Mouse (Mus musculus): ENCODE results near the gene Mapk1ip1l. TPM values are rescaled to one million over a fixed set of nuclear protein-coding genes. Genes with fewer than 3 reads are reported as not detected.

Mapk1ip1l gene
- total and polyA plus RNA-seq, 3 experiments: 36.6 to 80.9 (median 51.5) TPM

DNA sequence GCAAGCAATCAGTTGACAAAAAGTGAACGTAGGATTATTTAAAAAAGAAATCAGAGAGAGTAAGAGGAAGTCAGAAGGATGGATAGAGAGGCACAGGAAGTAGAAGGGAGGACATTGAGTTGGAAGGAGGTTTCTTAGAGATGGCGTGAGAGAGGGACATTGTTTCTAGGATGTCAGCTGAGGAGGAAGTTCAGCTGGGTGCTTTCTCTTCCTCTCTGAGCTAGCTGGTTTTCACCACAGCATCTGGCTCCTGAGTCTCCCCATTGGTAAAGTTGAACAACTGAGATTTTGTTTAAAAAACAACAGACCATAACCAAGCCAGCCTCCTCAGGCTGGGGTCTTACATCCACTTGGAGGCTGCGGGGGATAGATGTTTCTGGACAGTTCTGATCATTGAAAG is 61.5 kb downstream of the Mapk1ip1l start (continued):
- no peak for TF ChIP-seq ETS1 (conservative IDR thresholded peaks at IDR 0.05; ENCODE audit: low read depth, low read length)
- no peak for TF ChIP-seq SMC3 (IDR thresholded peaks at IDR 0.05; ENCODE audit: low read depth, low read length)
- TF ChIP-seq TCF12 (IDR thresholded peaks at IDR 0.05; ENCODE audit: low read depth, low read length): peak; percentile 43; the same call in 1 of the 2 replicates

DNA sequence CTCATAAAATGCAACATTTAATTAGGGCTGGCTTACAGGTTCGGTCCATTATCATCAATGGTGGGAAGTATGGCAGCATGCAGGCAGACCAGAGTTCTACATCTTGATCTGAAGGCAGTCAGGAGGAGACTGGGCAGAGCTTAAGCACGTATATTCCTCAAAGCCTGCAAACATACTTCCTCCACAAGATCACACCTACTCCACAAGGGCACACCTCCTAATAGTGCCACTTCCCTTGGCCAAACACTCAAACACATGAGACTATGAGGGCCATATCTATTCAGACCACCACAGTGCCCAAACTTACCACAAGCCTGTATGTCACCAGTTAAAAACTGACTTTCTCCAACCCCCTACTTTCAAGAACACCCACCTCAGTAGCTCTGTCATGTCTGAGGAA is 63.4 kb downstream of the Mapk1ip1l start:
- in situ Hi-C loops (cut with MboI; ENCODE audit: low pct_ligation_motif_present, low pct_unique_long_range_greater_than_20kb, low sequenced_read_pairs) (no loop called here), dilution Hi-C loops (cut with MboI; ENCODE audit: extremely low pct_ligation_motif_present, extremely low pct_unique_long_range_greater_than_20kb, low sequenced_read_pairs) (no loop called here)
- Histone ChIP-seq H3K79me2 (replicated peaks; ENCODE audit: control insufficient read depth, extremely low read depth, insufficient read depth, poor library complexity, severe bottlenecking) (no peaks in the 10 kb centered on the region), H3K4me1 (ENCODE audit: control insufficient read depth in 1 of 2, insufficient read depth in 2 of 2) (peaks cover 21 to 42% of the 10 kb centered on the region in 2 experiments), H3K4me3 (replicated peaks in 1 of 3; ENCODE audit: low read depth in 2 of 3, low read length in 2 of 3, poor library complexity in 1 of 3) (no peak overlapping the region), H3K9ac (ENCODE audit: insufficient read depth, low read depth) (no peak overlapping the region), H3K27me3 (replicated peaks) (no peaks in the 10 kb centered on the region), H3K9me3 (replicated peaks; ENCODE audit: low read length) (no peaks in the 10 kb centered on the region), H3K36me3 (replicated peaks in 1 of 2; ENCODE audit: control insufficient read depth in 1 of 2, insufficient read depth in 1 of 2, low read length in 1 of 2) (no peaks in the 10 kb centered on the region), H3K27ac (ENCODE audit: insufficient read depth, low read depth) (peak overlapping the region; percentile 36; the same call in 1 of the 2 replicates), H3K4me2 (ENCODE audit: insufficient read depth, low read depth, poor library complexity, severe bottlenecking) (0 out of 2 replicates have a peak overlapping the region, but pooled peaks have one; percentile 5)
- peak; percentile 41 for DNase-seq (ENCODE audit: extremely low read depth)
- no peak for TF ChIP-seq NRF1 (IDR thresholded peaks at IDR 0.05; ENCODE audit: low read depth, low read length)
- no peak for TF ChIP-seq EP300 (IDR thresholded peaks at IDR 0.05; ENCODE audit: low read length)
- no peak for TF ChIP-seq USF1 (IDR thresholded peaks at IDR 0.05; ENCODE audit: low read depth, low read length)
- TF ChIP-seq POLR2AphosphoS2 (IDR thresholded peaks at IDR 0.05; ENCODE audit: low read depth, low read length): no peak
- no peak for TF ChIP-seq HCFC1 (IDR thresholded peaks at IDR 0.05; ENCODE audit: low read depth, low read length)
- no peak for TF ChIP-seq CHD1 (IDR thresholded peaks at IDR 0.05; ENCODE audit: low read depth, low read length)
- no peak for TF ChIP-seq KAT2A (IDR thresholded peaks at IDR 0.05; ENCODE audit: insufficient replicate concordance, low read length)
- TF ChIP-seq ZC3H11A (IDR thresholded peaks at IDR 0.05; ENCODE audit: low read depth, low read length): no peak
- no peak for TF ChIP-seq MEF2A (IDR thresholded peaks at IDR 0.05; ENCODE audit: borderline replicate concordance, low read depth, low read length)
- TF ChIP-seq MYC (IDR thresholded peaks at IDR 0.05; ENCODE audit: low read depth, low read length): no peak
- no peak for TF ChIP-seq ZKSCAN1 (IDR thresholded peaks at IDR 0.05; ENCODE audit: borderline replicate concordance, low read depth, low read length)
- no peak for TF ChIP-seq MXI1 (IDR thresholded peaks at IDR 0.05; ENCODE audit: low read depth, low read length)
- no peak for TF ChIP-seq ELF1 (IDR thresholded peaks at IDR 0.05; ENCODE audit: low read depth, low read length)
- no peak for TF ChIP-seq CTCF (conservative IDR thresholded peaks at IDR 0.05 in 1 of 2, IDR thresholded peaks at IDR 0.05 in 1 of 2; ENCODE audit: low read depth in 2 of 2, low read length in 2 of 2)
- TF ChIP-seq MAFK (IDR thresholded peaks at IDR 0.05; ENCODE audit: insufficient replicate concordance, low read length): no peak

DNA sequence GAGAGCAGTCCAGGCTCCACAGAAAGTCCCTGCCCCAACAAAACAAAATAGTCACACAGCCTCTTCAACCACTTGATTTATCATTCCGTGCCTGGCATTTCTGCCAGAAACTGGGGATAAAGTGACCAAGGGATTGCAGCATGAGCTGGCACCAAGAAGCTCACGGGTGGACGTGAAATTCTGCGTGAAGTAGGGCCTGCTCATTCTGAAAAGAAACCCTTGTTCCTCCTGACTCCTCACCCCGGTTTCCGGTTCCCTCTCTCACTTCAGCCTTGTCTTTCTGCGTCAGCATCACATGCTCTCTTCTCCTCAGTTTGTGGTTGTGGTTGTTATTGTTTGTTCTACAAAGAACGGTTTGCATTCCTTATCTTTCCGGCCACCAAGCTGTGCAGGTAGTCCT is 63.8 kb downstream of the Mapk1ip1l start:
- no peaks in the 10 kb centered on the region for H3K9me3 ChIP-seq (replicated peaks; ENCODE audit: low read length)
- peak overlapping the region; percentile 5; the same call in 1 of the 2 replicates for H3K4me2 ChIP-seq (ENCODE audit: insufficient read depth, low read depth, poor library complexity, severe bottlenecking)
- peak overlapping the region; percentile 36; the same call in 1 of the 2 replicates for H3K27ac ChIP-seq (ENCODE audit: insufficient read depth, low read depth)
- TF ChIP-seq TCF12 (IDR thresholded peaks at IDR 0.05; ENCODE audit: low read depth, low read length) (0 out of 2 replicates have a peak, but pooled peaks have one; percentile 11), MAX (IDR thresholded peaks at IDR 0.05; ENCODE audit: low read length) (0 out of 2 replicates have a peak, but pooled peaks have one; percentile 34), ELF1 (IDR thresholded peaks at IDR 0.05; ENCODE audit: low read depth, low read length) (peak; percentile 53), IRF4 (IDR thresholded peaks at IDR 0.05; ENCODE audit: low read depth, low read length) (peak; percentile 30; the same call in 1 of the 2 replicates), SIN3A (IDR thresholded peaks at IDR 0.05; ENCODE audit: low read length) (0 out of 2 replicates have a peak, but pooled peaks have one; percentile 14), ETS1 (conservative IDR thresholded peaks at IDR 0.05; ENCODE audit: low read depth, low read length) (peak; percentile 10; the same call in 1 of the 2 replicates), JUN (IDR thresholded peaks at IDR 0.05; ENCODE audit: insufficient read depth, low read depth, low read length) (no peak), ZMIZ1 (IDR thresholded peaks at IDR 0.05; ENCODE audit: low read depth, low read length) (peak; percentile 93), TBP (conservative IDR thresholded peaks at IDR 0.05; ENCODE audit: low read depth, low read length) (peak; percentile 73), POLR2A (IDR thresholded peaks at IDR 0.05; ENCODE audit: low read depth, low read length) (peak; percentile 63), NELFE (IDR thresholded peaks at IDR 0.05; ENCODE audit: low read depth, low read length) (peak; percentile 49), USF1 (IDR thresholded peaks at IDR 0.05; ENCODE audit: low read depth, low read length) (peak; percentile 45), E2F4 (IDR thresholded peaks at IDR 0.05; ENCODE audit: insufficient replicate concordance, low read depth, low read length) (no peak), PAX5 (IDR thresholded peaks at IDR 0.05; ENCODE audit: low read length) (no peak)
- DNase-seq (ENCODE audit: extremely low read depth): peak; percentile 59
- no peaks in the 10 kb centered on the region for H3K36me3 ChIP-seq (replicated peaks in 1 of 2; ENCODE audit: control insufficient read depth in 1 of 2, insufficient read depth in 1 of 2, low read length in 1 of 2)
- in situ Hi-C loops (cut with MboI; ENCODE audit: low pct_ligation_motif_present, low pct_unique_long_range_greater_than_20kb, low sequenced_read_pairs): no loop called here
- dilution Hi-C loops (cut with MboI; ENCODE audit: extremely low pct_ligation_motif_present, extremely low pct_unique_long_range_greater_than_20kb, low sequenced_read_pairs): no loop called here
- no peaks in the 10 kb centered on the region for H3K27me3 ChIP-seq (replicated peaks)
- no peaks in the 10 kb centered on the region for H3K79me2 ChIP-seq (replicated peaks; ENCODE audit: control insufficient read depth, extremely low read depth, insufficient read depth, poor library complexity, severe bottlenecking)
- peaks cover 21 to 42% of the 10 kb centered on the region in 2 experiments for H3K4me1 ChIP-seq (ENCODE audit: control insufficient read depth in 1 of 2, insufficient read depth in 2 of 2)
- H3K4me3 ChIP-seq (replicated peaks in 1 of 3; ENCODE audit: low read depth in 2 of 3, low read length in 2 of 3, poor library complexity in 1 of 3): no peak overlapping the region
- no peak overlapping the region for H3K9ac ChIP-seq (ENCODE audit: insufficient read depth, low read depth)
